Mouse (Mus musculus): ENCODE data around the gene Adgrg3. TPM values are rescaled to one million over a fixed set of nuclear protein-coding genes. Genes with fewer than 3 reads are reported as not detected.
A peak's percentile ranks its signal among the peaks of the same experiment; 100 is the strongest.

The Adgrg3 gene
- polyA plus RNA-seq, 2 experiments, result 5.8 to 8.3 TPM

GRCm38 (mm10) chr8:94988619-94989018, 28.9 kb upstream of the Adgrg3 start:
- Histone ChIP-seq H3K4me3 (ENCODE audit: insufficient read depth in 1 of 2, low read depth in 2 of 2, low read length in 2 of 2) (peak overlapping the region in 1 of 2 experiments; percentile 1; a peak in 1 of 4 replicates), H3K4me2 (ENCODE audit: low read depth) (peak overlapping the region; percentile 99), H3K36me3 (replicated peaks; ENCODE audit: control insufficient read depth, insufficient read depth, low read depth) (peaks cover 14% of the 10 kb centered on the region), H3K27me3 (ENCODE audit: control insufficient read depth, insufficient read depth, low read length) (no peaks in the 10 kb centered on the region), H3K27ac (peak overlapping the region; percentile 24), H3K9ac (replicated peaks) (peak overlapping the region; percentile 41; the same call in 1 of the 2 replicates), H3K9me3 (ENCODE audit: control insufficient read depth, low read length) (no peaks in the 10 kb centered on the region), H3K4me1 (replicated peaks; ENCODE audit: control insufficient read depth in 2 of 2, insufficient read depth in 2 of 2, low read length in 1 of 2) (peaks cover 48 to 55% of the 10 kb centered on the region in 2 experiments)
- WGBS (ENCODE audit: insufficient replicate concordance), result 39% methylated on average over 6 of the region's 6 CpGs
- ATAC-seq (ENCODE audit: insufficient read depth), result no peak
- no peak for DNase-seq (ENCODE audit: low read depth in 3 of 3, low spot score in 3 of 3)
- TF ChIP-seq CTCF (IDR thresholded peaks at IDR 0.05; ENCODE audit: low read depth) (no peak), EP300 (IDR thresholded peaks at IDR 0.05; ENCODE audit: low read depth) (no peak)

GRCm38 (mm10) chr8:94989711-94990110, 27.8 kb upstream of the Adgrg3 start:
- H3K4me2 ChIP-seq (ENCODE audit: low read depth), result no peak overlapping the region
- ATAC-seq (ENCODE audit: insufficient read depth) (no peak), DNase-seq (ENCODE audit: low read depth in 3 of 3, low spot score in 3 of 3) (no peak)
- H3K27me3 ChIP-seq (ENCODE audit: control insufficient read depth, insufficient read depth, low read length), result no peaks in the 10 kb centered on the region
- H3K9me3 ChIP-seq (ENCODE audit: control insufficient read depth, low read length), result no peaks in the 10 kb centered on the region
- H3K36me3 ChIP-seq (replicated peaks; ENCODE audit: control insufficient read depth, insufficient read depth, low read depth), result peaks cover 17% of the 10 kb centered on the region
- H3K4me3 ChIP-seq (ENCODE audit: insufficient read depth in 1 of 2, low read depth in 2 of 2, low read length in 2 of 2), result no peak overlapping the region
- TF ChIP-seq CTCF (IDR thresholded peaks at IDR 0.05; ENCODE audit: low read depth) (no peak), EP300 (IDR thresholded peaks at IDR 0.05; ENCODE audit: low read depth) (no peak)
- H3K27ac ChIP-seq, result no peak overlapping the region
- H3K4me1 ChIP-seq (replicated peaks; ENCODE audit: control insufficient read depth in 2 of 2, insufficient read depth in 2 of 2, low read length in 1 of 2), result peaks cover 43 to 51% of the 10 kb centered on the region in 2 experiments
- no peak overlapping the region for H3K9ac ChIP-seq (replicated peaks)
- WGBS (ENCODE audit: insufficient replicate concordance), result 80% methylated on average over 4 of the region's 4 CpGs

GRCm38 (mm10) chr8:94990598-94991453, 26.7 kb upstream of the Adgrg3 start:
- Histone ChIP-seq H3K4me3 (ENCODE audit: insufficient read depth in 1 of 2, low read depth in 2 of 2, low read length in 2 of 2) (no peak overlapping the region), H3K4me2 (ENCODE audit: low read depth) (peak overlapping the region; percentile 15), H3K27ac (no peak overlapping the region), H3K27me3 (ENCODE audit: control insufficient read depth, insufficient read depth, low read length) (no peaks in the 10 kb centered on the region), H3K9me3 (ENCODE audit: control insufficient read depth, low read length) (no peaks in the 10 kb centered on the region), H3K9ac (replicated peaks) (no peak overlapping the region), H3K4me1 (replicated peaks; ENCODE audit: control insufficient read depth in 2 of 2, insufficient read depth in 2 of 2, low read length in 1 of 2) (peaks cover 41 to 51% of the 10 kb centered on the region in 2 experiments), H3K36me3 (replicated peaks; ENCODE audit: control insufficient read depth, insufficient read depth, low read depth) (peaks cover 24% of the 10 kb centered on the region)
- no peak for DNase-seq (ENCODE audit: low read depth in 3 of 3, low spot score in 3 of 3)
- no peak for TF ChIP-seq EP300 (IDR thresholded peaks at IDR 0.05; ENCODE audit: low read depth)
- no peak for TF ChIP-seq CTCF (IDR thresholded peaks at IDR 0.05; ENCODE audit: low read depth)
- WGBS (ENCODE audit: insufficient replicate concordance), result 44% methylated on average over 11 of the region's 11 CpGs
- no peak for ATAC-seq (ENCODE audit: insufficient read depth)

GRCm38 (mm10) chr8:94991454-94991994, 26.0 kb upstream of the Adgrg3 start:
- Histone ChIP-seq H3K9me3 (ENCODE audit: control insufficient read depth, low read length) (no peaks in the 10 kb centered on the region), H3K36me3 (replicated peaks; ENCODE audit: control insufficient read depth, insufficient read depth, low read depth) (peaks cover 25% of the 10 kb centered on the region), H3K9ac (replicated peaks) (no peak overlapping the region), H3K27ac (no peak overlapping the region), H3K4me1 (replicated peaks; ENCODE audit: control insufficient read depth in 2 of 2, insufficient read depth in 2 of 2, low read length in 1 of 2) (peaks cover 41 to 51% of the 10 kb centered on the region in 2 experiments), H3K27me3 (ENCODE audit: control insufficient read depth, insufficient read depth, low read length) (no peaks in the 10 kb centered on the region), H3K4me2 (ENCODE audit: low read depth) (no peak overlapping the region; the same call in 1 of the 2 replicates), H3K4me3 (ENCODE audit: insufficient read depth in 1 of 2, low read depth in 2 of 2, low read length in 2 of 2) (no peak overlapping the region)
- no peak for TF ChIP-seq EP300 (IDR thresholded peaks at IDR 0.05; ENCODE audit: low read depth)
- no peak for TF ChIP-seq CTCF (IDR thresholded peaks at IDR 0.05; ENCODE audit: low read depth)
- DNase-seq (ENCODE audit: low read depth in 3 of 3, low spot score in 3 of 3) (no peak), ATAC-seq (ENCODE audit: insufficient read depth) (no peak)
- WGBS (ENCODE audit: insufficient replicate concordance), result 53% methylated on average over 9 of the region's 9 CpGs

GRCm38 (mm10) chr8:94992010-94992409, 25.5 kb upstream of the Adgrg3 start:
- H3K9ac ChIP-seq (replicated peaks), result no peak overlapping the region
- no peak overlapping the region for H3K27ac ChIP-seq
- no peak overlapping the region for H3K4me2 ChIP-seq (ENCODE audit: low read depth)
- no peaks in the 10 kb centered on the region for H3K9me3 ChIP-seq (ENCODE audit: control insufficient read depth, low read length)
- H3K36me3 ChIP-seq (replicated peaks; ENCODE audit: control insufficient read depth, insufficient read depth, low read depth), result peaks cover 25% of the 10 kb centered on the region
- peaks cover 39 to 53% of the 10 kb centered on the region in 2 experiments for H3K4me1 ChIP-seq (replicated peaks; ENCODE audit: control insufficient read depth in 2 of 2, insufficient read depth in 2 of 2, low read length in 1 of 2)
- TF ChIP-seq CTCF (IDR thresholded peaks at IDR 0.05; ENCODE audit: low read depth), result no peak
- TF ChIP-seq EP300 (IDR thresholded peaks at IDR 0.05; ENCODE audit: low read depth), result no peak
- WGBS (ENCODE audit: insufficient replicate concordance), result 56% methylated on average over 4 of the region's 4 CpGs
- no peaks in the 10 kb centered on the region for H3K27me3 ChIP-seq (ENCODE audit: control insufficient read depth, insufficient read depth, low read length)
- DNase-seq (ENCODE audit: low read depth in 3 of 3, low spot score in 3 of 3) (no peak), ATAC-seq (ENCODE audit: insufficient read depth) (no peak)
- H3K4me3 ChIP-seq (ENCODE audit: insufficient read depth in 1 of 2, low read depth in 2 of 2, low read length in 2 of 2), result no peak overlapping the region
